Mouse (Mus musculus): ENCODE measurements around the gene Clec16a.

DNA sequence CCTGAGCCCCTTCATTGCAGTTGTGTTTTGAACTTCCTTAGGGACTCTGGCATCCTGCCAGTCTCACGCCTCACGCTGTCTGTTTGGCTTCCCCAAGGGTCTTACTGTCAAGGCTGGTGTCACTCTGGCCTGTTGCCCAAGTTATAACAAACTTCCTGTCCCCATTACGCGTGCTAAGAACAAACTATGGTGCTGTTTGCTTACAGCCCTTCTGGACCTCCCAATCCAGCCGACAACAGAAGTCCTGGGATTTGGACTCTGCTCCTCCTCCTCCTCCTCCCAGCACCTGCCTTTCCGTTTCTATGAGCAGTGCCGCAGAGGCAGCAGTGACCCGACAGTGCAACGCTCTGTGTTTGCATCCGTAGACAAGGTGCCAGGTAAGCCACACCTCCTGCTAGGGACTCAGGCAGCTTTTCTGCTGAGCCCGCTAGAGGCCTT is 149.3 kb downstream of the Clec16a start:
- TF ChIP-seq POLR2A (IDR thresholded peaks at IDR 0.05; ENCODE audit: low read depth, low read length) (no peak), RCOR1 (conservative IDR thresholded peaks at IDR 0.05; ENCODE audit: low read depth, low read length) (no peak), MAX (IDR thresholded peaks at IDR 0.05; ENCODE audit: low read length) (no peak), CTCF (conservative IDR thresholded peaks at IDR 0.05 in 1 of 2, IDR thresholded peaks at IDR 0.05 in 1 of 2; ENCODE audit: low read depth in 2 of 2, low read length in 2 of 2) (no peak), EP300 (IDR thresholded peaks at IDR 0.05; ENCODE audit: low read length) (no peak), BHLHE40 (IDR thresholded peaks at IDR 0.05; ENCODE audit: low read depth, low read length) (no peak), HCFC1 (IDR thresholded peaks at IDR 0.05; ENCODE audit: low read depth, low read length) (no peak), CHD2 (IDR thresholded peaks at IDR 0.05; ENCODE audit: low read length) (no peak), POLR2AphosphoS2 (IDR thresholded peaks at IDR 0.05; ENCODE audit: low read depth, low read length) (no peak), MYC (IDR thresholded peaks at IDR 0.05; ENCODE audit: low read depth, low read length) (no peak), NRF1 (IDR thresholded peaks at IDR 0.05; ENCODE audit: low read depth, low read length) (no peak)
